Mouse (Mus musculus) MEL (cell line): ENCODE measurements at regions not wholly inside any gene's neighbourhood (a gene's known extent, or its start where the extent isn't known, plus 50 kb on each side); places are given as distances from the start of the nearest gene placed in this dataset.

Experiments used
- DNase-seq: peaks from one replicate; pipeline ENCODE4 v3.0.0; 2011; ENCODE audit warnings: low read depth, low spot score
- H3K27ac ChIP-seq: 2 replicates; pipeline ENCODE4 v1.5.1; 2012; ENCODE audit warnings: low read depth, mild to moderate bottlenecking, control low read depth, low read length, moderate library complexity; ENCODE audit not compliant: control insufficient read depth
- H3K27me3 ChIP-seq, 2 experiments: fragments of 150-350 bp in 1 of 2; sonication (generic) in 1 of 2; 2 replicates each; pipeline ENCODE4 v1.6.1; 2012; ENCODE audit warnings: low read length in 2 of 2, mild to moderate bottlenecking in 2 of 2, improper control_type of control experiment in 1 of 2, moderate library complexity in 1 of 2; ENCODE audit not compliant: insufficient read depth in 2 of 2, control insufficient read depth in 1 of 2
- H3K36me3 ChIP-seq, 2 experiments: 2 replicates each; pipeline ENCODE4 v1.6.1; 2012 to 2014; ENCODE audit warnings: low read length in 2 of 2, improper control_type of control experiment in 1 of 2, inconsistent platforms in 1 of 2, mild to moderate bottlenecking in 1 of 2; ENCODE audit not compliant: insufficient read depth in 2 of 2, control insufficient read depth in 1 of 2
- H3K4me1 ChIP-seq, 2 experiments: fragments of 150-350 bp in 1 of 2; sonication (generic) in 1 of 2; 2 replicates each; pipeline ENCODE4 v1.6.1; 2012; ENCODE audit warnings: low read length in 2 of 2, improper control_type of control experiment in 1 of 2, mild to moderate bottlenecking in 1 of 2; ENCODE audit not compliant: insufficient read depth in 2 of 2, control insufficient read depth in 1 of 2
- H3K4me3 ChIP-seq, 2 experiments: fragments of 150-350 bp in 1 of 2; sonication (generic) in 1 of 2; 2 replicates each; pipeline ENCODE4 v1.5.1; 2012; ENCODE audit warnings: low read depth in 2 of 2, low read length in 2 of 2, mild to moderate bottlenecking in 2 of 2, moderate library complexity in 2 of 2, control low read depth in 1 of 2, improper control_type of control experiment in 1 of 2; ENCODE audit not compliant: control insufficient read depth in 1 of 2, insufficient read depth in 1 of 2
- H3K79me2 ChIP-seq: 2 replicates; pipeline ENCODE4 v1.6.1; 2012; ENCODE audit warnings: mild to moderate bottlenecking, low read length, moderate library complexity; ENCODE audit not compliant: control insufficient read depth, poor library complexity, insufficient read depth
- H3K9ac ChIP-seq: 2 replicates; pipeline ENCODE4 v1.6.1; 2012; ENCODE audit warnings: low read depth, mild to moderate bottlenecking, control low read depth, low read length, moderate library complexity; ENCODE audit not compliant: control insufficient read depth, poor library complexity, severe bottlenecking
- H3K9me3 ChIP-seq: fragments of 150-350 bp; sonication (generic); replicated peaks from 2 replicates; pipeline ENCODE4 v1.6.1; 2012; ENCODE audit warnings: mild to moderate bottlenecking, low read length, improper control_type of control experiment, moderate library complexity; ENCODE audit not compliant: insufficient read depth
- BHLHE40 ChIP-seq: IDR thresholded peaks from 2 replicates; pipeline ENCODE4 v1.6.1; 2012; ENCODE audit warnings: low read depth, mild to moderate bottlenecking, inconsistent platforms, low read length, improper control_type of control experiment, borderline replicate concordance
- CHD1 ChIP-seq: IDR thresholded peaks from 2 replicates; pipeline ENCODE4 v1.6.1; 2012; ENCODE audit warnings: low read depth, mild to moderate bottlenecking, inconsistent platforms, low read length, improper control_type of control experiment
- ELF1 ChIP-seq: IDR thresholded peaks from 2 replicates; pipeline ENCODE4 v1.6.1; 2014; ENCODE audit warnings: low read depth, mild to moderate bottlenecking, inconsistent platforms, low read length, improper control_type of control experiment, moderate library complexity
- EP300 ChIP-seq, 2 experiments: IDR thresholded peaks; 2 replicates each; pipeline ENCODE4 v1.6.1; 2011; ENCODE audit warnings: improper control_type of control experiment in 2 of 2, low read length in 2 of 2, low read depth in 1 of 2, mild to moderate bottlenecking in 1 of 2
- MAFK ChIP-seq: IDR thresholded peaks from 2 replicates; pipeline ENCODE4 v1.6.1; 2011; ENCODE audit warnings: low read depth, mild to moderate bottlenecking, low read length, improper control_type of control experiment, borderline replicate concordance
- MAX ChIP-seq: IDR thresholded peaks from 2 replicates; pipeline ENCODE4 v1.6.1; 2011; ENCODE audit warnings: low read length, improper control_type of control experiment
- MYC ChIP-seq: IDR thresholded peaks from 2 replicates; pipeline ENCODE4 v1.6.1; 2011; ENCODE audit warnings: low read depth, mild to moderate bottlenecking, low read length, improper control_type of control experiment, moderate library complexity
- POLR2A ChIP-seq, 2 experiments: IDR thresholded peaks; 2 replicates each; pipeline ENCODE4 v1.6.1; 2011 to 2012; ENCODE audit warnings: low read length in 2 of 2, mild to moderate bottlenecking in 2 of 2, control low read depth in 1 of 2, improper control_type of control experiment in 1 of 2, low read depth in 1 of 2, moderate library complexity in 1 of 2; ENCODE audit not compliant: control insufficient read depth in 1 of 2, insufficient read depth in 1 of 2, poor library complexity in 1 of 2
- POLR2AphosphoS2 ChIP-seq: IDR thresholded peaks from 2 replicates; pipeline ENCODE4 v1.6.1; 2011; ENCODE audit warnings: low read length, improper control_type of control experiment
- POLR2AphosphoS5 ChIP-seq: IDR thresholded peaks from 2 replicates; pipeline ENCODE4 v1.6.1; 2012; ENCODE audit warnings: low read depth, borderline replicate concordance, mild to moderate bottlenecking, inconsistent platforms, low read length, moderate library complexity, mixed read lengths
- RAD21 ChIP-seq: IDR thresholded peaks from 2 replicates; pipeline ENCODE4 v1.6.1; 2011; ENCODE audit warnings: mild to moderate bottlenecking, low read depth, low read length, improper control_type of control experiment
- RCOR1 ChIP-seq: IDR thresholded peaks from 2 replicates; pipeline ENCODE4 v1.6.1; 2012; ENCODE audit warnings: low read depth, mild to moderate bottlenecking, inconsistent platforms, low read length, improper control_type of control experiment
- SMC3 ChIP-seq: IDR thresholded peaks from 2 replicates; pipeline ENCODE4 v1.6.1; 2011; ENCODE audit warnings: low read depth, low read length, improper control_type of control experiment
- TAL1 ChIP-seq: IDR thresholded peaks from 2 replicates; pipeline ENCODE4 v1.6.1; 2012; ENCODE audit warnings: mild to moderate bottlenecking, inconsistent platforms, low read length, moderate library complexity, mixed read lengths
- TBP ChIP-seq: IDR thresholded peaks from 2 replicates; pipeline ENCODE4 v1.8.0; 2011; ENCODE audit warnings: low read depth, low read length, improper control_type of control experiment
- TCF12 ChIP-seq: IDR thresholded peaks from 2 replicates; pipeline ENCODE4 v1.6.1; 2014; ENCODE audit warnings: low read depth, mild to moderate bottlenecking, inconsistent platforms, low read length, improper control_type of control experiment, moderate library complexity
- UBTF ChIP-seq: IDR thresholded peaks from 2 replicates; pipeline ENCODE4 v1.6.1; 2012; ENCODE audit warnings: low read depth, mild to moderate bottlenecking, inconsistent platforms, low read length, improper control_type of control experiment, moderate library complexity, borderline replicate concordance; ENCODE audit not compliant: insufficient read depth
- USF1 ChIP-seq: IDR thresholded peaks from 2 replicates; pipeline ENCODE4 v1.6.1; 2014; ENCODE audit warnings: low read depth, mild to moderate bottlenecking, inconsistent platforms, low read length, improper control_type of control experiment, moderate library complexity
- USF2 ChIP-seq, 2 experiments: IDR thresholded peaks; 2 replicates each; pipeline ENCODE4 v1.6.1; 2011 to 2012; ENCODE audit warnings: improper control_type of control experiment in 2 of 2, low read length in 2 of 2, borderline replicate concordance in 1 of 2, inconsistent platforms in 1 of 2, low read depth in 1 of 2, mild to moderate bottlenecking in 1 of 2; ENCODE audit not compliant: insufficient read depth in 1 of 2
- ZMIZ1 ChIP-seq: IDR thresholded peaks from 2 replicates; pipeline ENCODE4 v1.6.1; 2012; ENCODE audit warnings: low read depth, mild to moderate bottlenecking, inconsistent platforms, low read length, improper control_type of control experiment, moderate library complexity
- ZNF384 ChIP-seq: IDR thresholded peaks from 2 replicates; pipeline ENCODE4 v1.6.1; 2012; ENCODE audit warnings: low read depth, mild to moderate bottlenecking, inconsistent platforms, low read length, improper control_type of control experiment

GRCm38 (mm10) chr2:116954896-116955295, 76.4 kb downstream of the Tmco5 start:
- H3K79me2 ChIP-seq, result no peaks in the 10 kb centered on the region
- H3K4me1 ChIP-seq, result no peaks in the 10 kb centered on the region
- no peaks in the 10 kb centered on the region for H3K36me3 ChIP-seq
- no peak overlapping the region for H3K4me3 ChIP-seq
- DNase-seq, result no peak
- no peaks in the 10 kb centered on the region; a peak in 1 of 4 replicates for H3K27me3 ChIP-seq
- H3K27ac ChIP-seq, result no peak overlapping the region
- no peaks in the 10 kb centered on the region for H3K9me3 ChIP-seq
- no peak overlapping the region for H3K9ac ChIP-seq
- TF ChIP-seq MAFK (no peak), ELF1 (no peak), ZMIZ1 (no peak), POLR2A (IDR thresholded peaks at IDR 0.05; ENCODE audit: control insufficient read depth in 1 of 2, insufficient read depth in 1 of 2, low read depth in 1 of 2, low read length in 2 of 2, poor library complexity in 1 of 2) (no peak), ZNF384 (no peak), RCOR1 (no peak), TBP (no peak), POLR2AphosphoS2 (no peak), POLR2AphosphoS5 (no peak), UBTF (no peak), EP300 (IDR thresholded peaks at IDR 0.05; ENCODE audit: low read depth in 1 of 2, low read length in 2 of 2) (no peak), TCF12 (no peak), MAX (no peak)
- TF ChIP-seq, all 39 proteins: peak for 0

- H3K27ac ChIP-seq, result no peak overlapping the region
- peak; percentile 12 for DNase-seq
- H3K9ac ChIP-seq, result no peak overlapping the region
- no peaks in the 10 kb centered on the region for H3K36me3 ChIP-seq
- H3K79me2 ChIP-seq, result no peaks in the 10 kb centered on the region
- TF ChIP-seq USF2 (IDR thresholded peaks at IDR 0.05; ENCODE audit: borderline replicate concordance in 1 of 2, insufficient read depth in 1 of 2, low read depth in 1 of 2, low read length in 2 of 2) (no peak), MYC (no peak), BHLHE40 (no peak), UBTF (no peak), TAL1 (no peak), POLR2A (IDR thresholded peaks at IDR 0.05; ENCODE audit: control insufficient read depth in 1 of 2, insufficient read depth in 1 of 2, low read depth in 1 of 2, low read length in 2 of 2, poor library complexity in 1 of 2) (no peak), USF1 (no peak), MAFK (no peak), SMC3 (no peak), TCF12 (no peak), RCOR1 (no peak), CHD1 (no peak), RAD21 (no peak)
- no peaks in the 10 kb centered on the region for H3K9me3 ChIP-seq
- no peaks in the 10 kb centered on the region; a peak in 1 of 4 replicates for H3K27me3 ChIP-seq
- H3K4me1 ChIP-seq, result no peaks in the 10 kb centered on the region
- no peak overlapping the region for H3K4me3 ChIP-seq
Measured at GRCm38 (mm10) chr2:116963116-116963873, 84.8 kb downstream of the Tmco5 start.
